Mouse (Mus musculus) small intestine, adult 2 months (tissue): ENCODE measurements around the gene Dad1.

Experiments
- CTCF ChIP-seq: fragments of 200-500 bp; IDR thresholded peaks from 2 replicates; pipeline ENCODE4 v1.5.1; 2012; ENCODE audit warnings: low read depth, mild to moderate bottlenecking, control low read depth, inconsistent platforms, low read length, moderate library complexity, mixed read lengths; ENCODE audit not compliant: insufficient replicate concordance, insufficient read length; ENCODE audit errors: extremely low read depth
- POLR2A ChIP-seq: fragments of 200-500 bp; IDR thresholded peaks from 2 replicates; pipeline ENCODE4 v1.6.1; 2012; ENCODE audit warnings: low read depth, mild to moderate bottlenecking, control low read depth, inconsistent platforms, low read length, moderate library complexity

DNA sequence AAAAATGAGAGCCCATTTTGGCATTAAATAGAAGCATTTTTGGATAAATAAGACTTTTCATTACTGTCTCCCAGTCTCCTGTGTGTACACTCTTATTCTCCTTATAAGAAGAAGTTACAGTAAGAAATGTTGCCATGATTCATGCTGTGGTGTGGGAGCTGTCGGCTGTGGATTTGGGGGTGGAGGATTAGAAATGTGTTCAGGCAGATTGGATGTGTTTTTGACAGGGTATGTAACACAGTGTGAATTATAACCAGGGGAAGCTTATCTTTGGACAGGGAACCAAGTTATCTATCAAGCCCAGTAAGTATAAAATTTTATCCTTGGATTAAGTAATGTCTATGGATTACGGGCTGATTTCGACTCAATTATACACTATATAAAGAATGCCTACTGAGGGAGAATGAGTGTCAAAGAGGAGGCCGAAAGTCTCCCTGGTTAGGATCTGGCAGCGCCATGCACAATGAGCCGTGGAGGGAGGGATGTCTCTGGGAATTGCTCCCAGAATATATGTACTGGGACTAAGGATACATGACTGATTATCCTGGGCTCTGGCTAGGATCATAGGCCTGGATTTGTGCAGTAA lies 58.0 kb downstream of the Dad1 start:
- TF ChIP-seq CTCF, result no peak
- no peak for TF ChIP-seq POLR2A
